Mouse (Mus musculus): ENCODE measurements around the gene Cela3a. TPM values are rescaled to one million over a fixed set of nuclear protein-coding genes. Genes with fewer than 3 reads are reported as not detected.
"Not testable (repeated sequence)": the region's sequence is repeated elsewhere in the genome, so short reads cannot be mapped to it uniquely, and the experiment has no call there.

Cela3a gene
- total RNA-seq (2021), result not detected
- long read RNA-seq, experiment 1, result 0 reads
- long read RNA-seq, experiment 2, result 0 reads

GRCm38 (mm10) chr4:137409691-137410090 lies at the start of gene Cela3a:
Gene Cela3a, minus strand, starts transcription at chr4:137409791.
- intact Hi-C loops (cut with DNase I), result no loop called here

GRCm38 (mm10) chr4:137458861-137459260 lies 49.3 kb upstream of the Cela3a start:
- no peak for DNase-seq
- intact Hi-C loops (cut with DNase I), result no loop called here

More at GRCm38 (mm10) chr4:137409691-137410090, at the start of gene Cela3a:
- no peak for DNase-seq

GRCm38 (mm10) chr4:137458310-137458709 lies 48.7 kb upstream of the Cela3a start:
- no peak for DNase-seq
- intact Hi-C loops (cut with DNase I), result no loop called here

GRCm38 (mm10) chr4:137457292-137457691 lies 47.7 kb upstream of the Cela3a start:
- no peak for DNase-seq
- intact Hi-C loops (cut with DNase I), result no loop called here

GRCm38 (mm10) chr4:137456581-137456980 lies 47.0 kb upstream of the Cela3a start:
- intact Hi-C loops (cut with DNase I), result no loop called here
- no peak for DNase-seq

- intact Hi-C loops (cut with DNase I), result no loop called here
- DNase-seq, result no peak
Measured at GRCm38 (mm10) chr4:137454582-137454981, 45.0 kb upstream of the Cela3a start.

- intact Hi-C loops (cut with DNase I), result no loop called here
Measured at GRCm38 (mm10) chr4:137453234-137453767, 43.7 kb upstream of the Cela3a start, which contains the start of gene 1700013G24Rik. Gene 1700013G24Rik, plus strand, starts transcription at chr4:137453284.

GRCm38 (mm10) chr4:137452190-137452589 lies 42.6 kb upstream of the Cela3a start:
- intact Hi-C loops (cut with DNase I), result no loop called here
- DNase-seq, result no peak

More at GRCm38 (mm10) chr4:137453234-137453767, 43.7 kb upstream of the Cela3a start, which contains the start of gene 1700013G24Rik:
- no peak for DNase-seq

- intact Hi-C loops (cut with DNase I), result loop anchor here (5.0 kb wide), 1 partner anchor 53 kb away; no protein-coding TSS in a partner anchor
- DNase-seq, result peak in 1 of 2 experiments; percentile 64
Measured at GRCm38 (mm10) chr4:137449715-137450114, 40.1 kb upstream of the Cela3a start.

- intact Hi-C loops (cut with DNase I), result loop anchor here (5.0 kb wide), 1 partner anchor 53 kb away; no protein-coding TSS in a partner anchor
- no peak for DNase-seq
Measured at GRCm38 (mm10) chr4:137449132-137449531, 39.5 kb upstream of the Cela3a start.

- intact Hi-C loops (cut with DNase I), result loop anchor here (5.0 kb wide), 1 partner anchor 54 kb away; no protein-coding TSS in a partner anchor
- no peak for DNase-seq
Measured at GRCm38 (mm10) chr4:137448641-137449040, 39.0 kb upstream of the Cela3a start.

- peak in 1 of 2 experiments; percentile 65 for DNase-seq
- intact Hi-C loops (cut with DNase I), result loop anchor here (5.0 kb wide), 1 partner anchor 54 kb away; no protein-coding TSS in a partner anchor
Measured at GRCm38 (mm10) chr4:137448197-137448596, 38.6 kb upstream of the Cela3a start.

GRCm38 (mm10) chr4:137447363-137448196 lies 38.0 kb upstream of the Cela3a start:
- intact Hi-C loops (cut with DNase I), result loop anchor here (5.0 kb wide), 1 partner anchor 55 kb away; no protein-coding TSS in a partner anchor
- DNase-seq, result peak; percentile 49 to 54

GRCm38 (mm10) chr4:137445881-137446280 lies 36.3 kb upstream of the Cela3a start:
- no peak for DNase-seq
- intact Hi-C loops (cut with DNase I), result loop anchor here (5.0 kb wide), 1 partner anchor 56 kb away; no protein-coding TSS in a partner anchor

- DNase-seq, result peak; percentile 81 to 88
Measured at GRCm38 (mm10) chr4:137443625-137444024, 34.0 kb upstream of the Cela3a start.

GRCm38 (mm10) chr4:137441332-137441731 lies 31.7 kb upstream of the Cela3a start:
- intact Hi-C loops (cut with DNase I), result loop anchor here (5.0 kb wide), 2 partner anchors 101 to 196 kb away; no protein-coding TSS in a partner anchor
- DNase-seq, result no peak

More at GRCm38 (mm10) chr4:137443625-137444024, 34.0 kb upstream of the Cela3a start:
- intact Hi-C loops (cut with DNase I), result loop anchor here (2.0 to 5.0 kb wide), 3 partner anchors 75 to 194 kb away; no protein-coding TSS in a partner anchor

- intact Hi-C loops (cut with DNase I), result loop anchor here (10.0 kb wide), 1 partner anchor 274 kb away; no protein-coding TSS in a partner anchor
- DNase-seq, result no peak
Measured at GRCm38 (mm10) chr4:137438842-137439241, 29.3 kb upstream of the Cela3a start.

GRCm38 (mm10) chr4:137436979-137437669 lies 27.5 kb upstream of the Cela3a start:
- DNase-seq, result no peak
- intact Hi-C loops (cut with DNase I), result loop anchor here (1.0 to 10.0 kb wide), 2 partner anchors 20 to 272 kb away; no protein-coding TSS in a partner anchor

- intact Hi-C loops (cut with DNase I), result loop anchor here (10.0 kb wide), 1 partner anchor 268 kb away; no protein-coding TSS in a partner anchor
- DNase-seq, result not testable (repeated sequence)
Measured at GRCm38 (mm10) chr4:137432700-137433550, 23.3 kb upstream of the Cela3a start.

Measured in heart, postnatal 14 days (tissue).